Mouse (Mus musculus) colon, adult 2 months (tissue): Measurements from ENCODE around the gene Nfil3. TPM values are rescaled to one million over a fixed set of nuclear protein-coding genes. Genes with fewer than 3 reads are reported as not detected.

Experiments
- polyA plus RNA-seq: library from polyadenylated mRNA; depleted of rRNA; stranded (reverse); fragments of >200 nt; gene quantifications from 2 replicates; pipeline ENCODE4 v1.2.3, GENCODE M21; 2012; rRNA removed

Nfil3 gene
- polyA plus RNA-seq, result 2.9 and 3.3 TPM in 2 replicates

GRCm38 (mm10) chr13:52980951-52981421 is at the start of gene Nfil3:
Gene Nfil3 (minus strand): TSS chr13:52981073.

GRCm38 (mm10) chr13:52929209-52930171 is 51.4 kb downstream of the Nfil3 start, which contains the start of gene Auh:
Gene Auh (minus strand): TSS chr13:52929681.

Other genes starting within 250 kb of the Nfil3 start
- gene Auh, start 51.4 kb downstream of the Nfil3 start, polyA plus RNA-seq, result 12.0 and 13.8 TPM in 2 replicates